Mouse (Mus musculus): ENCODE results near the gene Aamp.

- no peak for TF ChIP-seq EP300 (IDR thresholded peaks at IDR 0.05; ENCODE audit: insufficient read depth, low read depth, low read length)
- no peak; the same call in 1 of the 2 replicates for TF ChIP-seq CTCF (IDR thresholded peaks at IDR 0.05)
- TF ChIP-seq POLR2A (IDR thresholded peaks at IDR 0.05; ENCODE audit: insufficient read depth, low read depth, low read length): no peak
These were observed 19.8 kb upstream of the Aamp start for GRCm38 (mm10) chr1:74304339-74304790.
